Mouse (Mus musculus) embryonic fibroblast, embryonic 13.5 days (primary cell): ENCODE data around the gene Wnt16.

ENCODE experiments used
- CTCF ChIP-seq: IDR thresholded peaks from 2 replicates; pipeline ENCODE4 v1.5.1; 2011; ENCODE audit warnings: mild to moderate bottlenecking, control low read depth, low read length, moderate library complexity, borderline replicate concordance; ENCODE audit not compliant: insufficient read depth
- POLR2A ChIP-seq: IDR thresholded peaks from 2 replicates; pipeline ENCODE4 v1.6.1; 2011; ENCODE audit warnings: low read depth, mild to moderate bottlenecking, control low read depth, low read length, moderate library complexity

DNA sequence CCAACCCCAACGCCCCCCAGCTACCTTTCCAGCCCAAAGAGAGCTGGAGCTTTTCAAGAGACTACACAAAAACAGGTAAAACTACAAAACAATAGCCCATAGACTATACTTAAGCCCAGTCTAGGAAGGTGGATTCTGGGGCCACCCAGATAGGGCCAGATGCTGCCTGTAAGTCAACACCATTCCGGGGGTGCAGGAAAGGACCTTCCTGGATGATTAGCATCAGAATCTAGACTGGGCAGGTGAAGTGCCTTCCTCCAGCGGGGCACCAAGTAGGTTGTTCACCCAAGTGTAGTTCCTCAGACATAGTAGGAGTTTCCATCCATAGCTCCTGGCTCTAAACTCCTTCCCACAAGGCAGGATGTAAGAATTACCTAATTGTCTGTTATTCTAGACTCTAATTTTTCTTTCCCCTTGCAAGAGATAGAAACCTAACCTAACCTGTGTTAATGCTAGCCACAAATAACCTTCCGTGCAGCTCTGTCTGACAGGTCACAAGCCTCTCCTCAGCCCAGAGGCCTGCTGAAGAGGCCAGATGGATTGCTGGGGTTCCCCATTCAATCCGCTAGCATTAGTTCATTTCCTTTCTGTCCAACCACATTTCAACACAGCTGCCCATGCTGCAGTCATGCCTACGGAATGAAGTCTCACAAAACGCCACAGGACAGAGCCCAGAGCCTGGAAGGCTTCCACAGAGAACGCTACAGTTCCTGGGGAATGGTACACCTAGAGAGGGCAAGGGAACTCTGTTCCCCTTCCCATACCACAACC, 59.3 kb downstream of the Wnt16 start:
- no peak for TF ChIP-seq CTCF
- no peak for TF ChIP-seq POLR2A
